Mouse (Mus musculus): ENCODE data around the gene Pcyox1. TPM values are rescaled to one million over a fixed set of nuclear protein-coding genes. Genes with fewer than 3 reads are reported as not detected.

Gene Pcyox1
- 97.6 and 99.1 TPM in 2 replicates for polyA plus RNA-seq (2015; fragmentation: Nextera tagmentation; extraction: Ambion mirVana)

GRCm38 (mm10) chr6:86396581-86397256 is at the start of gene Pcyox1:
Gene Pcyox1, minus strand, starts transcription at chr6:86397154.
- no peaks in the 10 kb centered on the region for H3K9me3 ChIP-seq (replicated peaks)
- peak within 1 kb of the TSS; percentile 95 for H3K9ac ChIP-seq
- 0% methylated on average over 51 of the region's 51 CpGs for WGBS
- peak within 1 kb of the TSS; percentile 88 for H3K4me3 ChIP-seq (replicated peaks)
- peak within 1 kb of the TSS; percentile 95 for H3K27ac ChIP-seq
- ATAC-seq (replicated peaks; ENCODE audit: low FRiP score): peak; percentile 96
- peaks cover 22% of the 10 kb centered on the region for H3K36me3 ChIP-seq
- peak within 1 kb of the TSS; percentile 84 for H3K4me2 ChIP-seq
- H3K27me3 ChIP-seq: no peaks in the 10 kb centered on the region
- H3K4me1 ChIP-seq: peaks cover 27% of the 10 kb centered on the region

- Histone ChIP-seq H3K4me2 (no peak overlapping the region), H3K36me3 (peaks cover 77% of the 10 kb centered on the region), H3K9me3 (replicated peaks) (no peaks in the 10 kb centered on the region), H3K4me1 (no peaks in the 10 kb centered on the region), H3K4me3 (replicated peaks) (no peak overlapping the region), H3K27ac (no peak overlapping the region), H3K27me3 (no peaks in the 10 kb centered on the region), H3K9ac (no peak overlapping the region)
- ATAC-seq (replicated peaks; ENCODE audit: low FRiP score): no peak
- 94% methylated on average over 18 of the region's 18 CpGs for WGBS
Measured at GRCm38 (mm10) chr6:86445551-86445950, 48.6 kb upstream of the Pcyox1 start.

GRCm38 (mm10) chr6:86441571-86441970 is 44.6 kb upstream of the Pcyox1 start:
- 95% methylated on average over 10 of the region's 10 CpGs for WGBS

GRCm38 (mm10) chr6:86439531-86439930 is 42.6 kb upstream of the Pcyox1 start:
- ATAC-seq (replicated peaks; ENCODE audit: low FRiP score): no peak
- Histone ChIP-seq H3K36me3 (peaks cover 53% of the 10 kb centered on the region), H3K27me3 (no peaks in the 10 kb centered on the region), H3K4me2 (peak overlapping the region; percentile 82), H3K4me3 (replicated peaks) (peak overlapping the region; percentile 82), H3K9ac (peak overlapping the region; percentile 84; the same call in 1 of the 2 replicates), H3K4me1 (peaks cover 10% of the 10 kb centered on the region), H3K27ac (peak overlapping the region; percentile 97; the same call in 1 of the 2 replicates), H3K9me3 (replicated peaks) (no peaks in the 10 kb centered on the region)
- WGBS: 89% methylated on average over 1 of the region's 1 CpGs

More at GRCm38 (mm10) chr6:86441571-86441970, 44.6 kb upstream of the Pcyox1 start:
- no peaks in the 10 kb centered on the region for H3K27me3 ChIP-seq
- H3K27ac ChIP-seq: no peak overlapping the region
- peaks cover 48% of the 10 kb centered on the region for H3K36me3 ChIP-seq
- no peak overlapping the region for H3K4me2 ChIP-seq
- peaks cover 10% of the 10 kb centered on the region for H3K4me1 ChIP-seq
- H3K9me3 ChIP-seq (replicated peaks): no peaks in the 10 kb centered on the region
- no peak overlapping the region for H3K4me3 ChIP-seq (replicated peaks)
- ATAC-seq (replicated peaks; ENCODE audit: low FRiP score): no peak
- H3K9ac ChIP-seq: no peak overlapping the region

- H3K4me1 ChIP-seq: peaks cover 10% of the 10 kb centered on the region
- H3K36me3 ChIP-seq: peaks cover 53% of the 10 kb centered on the region
- WGBS: 4% methylated on average over 13 of the region's 13 CpGs
- H3K27ac ChIP-seq: peak overlapping the region; percentile 97
- H3K9ac ChIP-seq: peak overlapping the region; percentile 84
- H3K4me2 ChIP-seq: peak overlapping the region; percentile 82
- 0 out of 2 replicates have a peak, but pooled peaks have one; percentile 1 for ATAC-seq (replicated peaks; ENCODE audit: low FRiP score)
- H3K9me3 ChIP-seq (replicated peaks): no peaks in the 10 kb centered on the region
- peak overlapping the region; percentile 82 for H3K4me3 ChIP-seq (replicated peaks)
- no peaks in the 10 kb centered on the region for H3K27me3 ChIP-seq
Measured at GRCm38 (mm10) chr6:86439119-86439496, 42.2 kb upstream of the Pcyox1 start.

GRCm38 (mm10) chr6:86438272-86439118 is 41.5 kb upstream of the Pcyox1 start, which contains the start of gene C87436:
Gene C87436, plus strand, starts transcription at chr6:86438374.
- peaks cover 10% of the 10 kb centered on the region for H3K4me1 ChIP-seq
- peak within 1 kb of the TSS; percentile 82 for H3K4me3 ChIP-seq (replicated peaks)
- no peaks in the 10 kb centered on the region for H3K27me3 ChIP-seq
- H3K36me3 ChIP-seq: peaks cover 52% of the 10 kb centered on the region
- H3K9ac ChIP-seq: peak within 1 kb of the TSS; percentile 84
- ATAC-seq (replicated peaks; ENCODE audit: low FRiP score): peak; percentile 94
- H3K9me3 ChIP-seq (replicated peaks): no peaks in the 10 kb centered on the region
- H3K4me2 ChIP-seq: peak within 1 kb of the TSS; percentile 82
- under 1% methylated on average over 59 of the region's 59 CpGs for WGBS
- H3K27ac ChIP-seq: peak within 1 kb of the TSS; percentile 97

GRCm38 (mm10) chr6:86437711-86438110 is 40.8 kb upstream of the Pcyox1 start:
- peaks cover 10% of the 10 kb centered on the region for H3K4me1 ChIP-seq
- peak; percentile 68 for ATAC-seq (replicated peaks; ENCODE audit: low FRiP score)
- H3K36me3 ChIP-seq: peaks cover 52% of the 10 kb centered on the region
- peak overlapping the region; percentile 82 for H3K4me3 ChIP-seq (replicated peaks)
- peak overlapping the region; percentile 82 for H3K4me2 ChIP-seq
- H3K9ac ChIP-seq: peak overlapping the region; percentile 84
- H3K9me3 ChIP-seq (replicated peaks): no peaks in the 10 kb centered on the region
- 2% methylated on average over 14 of the region's 14 CpGs for WGBS
- H3K27ac ChIP-seq: peak overlapping the region; percentile 97
- no peaks in the 10 kb centered on the region for H3K27me3 ChIP-seq

- Histone ChIP-seq H3K9me3 (replicated peaks) (no peaks in the 10 kb centered on the region), H3K27ac (no peak overlapping the region), H3K4me2 (no peak overlapping the region), H3K4me1 (no peaks in the 10 kb centered on the region), H3K36me3 (peaks cover 73% of the 10 kb centered on the region), H3K4me3 (replicated peaks) (no peak overlapping the region), H3K27me3 (no peaks in the 10 kb centered on the region), H3K9ac (no peak overlapping the region)
- ATAC-seq (replicated peaks; ENCODE audit: low FRiP score): no peak
- WGBS: 93% methylated on average over 1 of the region's 1 CpGs
Measured at GRCm38 (mm10) chr6:86433696-86434095, 36.7 kb upstream of the Pcyox1 start.

GRCm38 (mm10) chr6:86431531-86431930 is 34.6 kb upstream of the Pcyox1 start:
- 93% methylated on average over 3 of the region's 3 CpGs for WGBS
- no peaks in the 10 kb centered on the region for H3K4me1 ChIP-seq
- H3K9me3 ChIP-seq (replicated peaks): no peaks in the 10 kb centered on the region
- no peaks in the 10 kb centered on the region for H3K27me3 ChIP-seq
- peaks cover 91% of the 10 kb centered on the region for H3K36me3 ChIP-seq
- H3K4me3 ChIP-seq (replicated peaks): no peak overlapping the region
- no peak for ATAC-seq (replicated peaks; ENCODE audit: low FRiP score)
- H3K27ac ChIP-seq: no peak overlapping the region
- no peak overlapping the region for H3K4me2 ChIP-seq
- H3K9ac ChIP-seq: no peak overlapping the region

- H3K27me3 ChIP-seq: no peaks in the 10 kb centered on the region
- H3K4me1 ChIP-seq: no peaks in the 10 kb centered on the region
- H3K27ac ChIP-seq: no peak within 1 kb of the TSS
- no peak for ATAC-seq (replicated peaks; ENCODE audit: low FRiP score)
- no peak within 1 kb of the TSS for H3K9ac ChIP-seq
- WGBS: 89% methylated on average over 1 of the region's 1 CpGs
- H3K4me2 ChIP-seq: no peak within 1 kb of the TSS
- H3K4me3 ChIP-seq (replicated peaks): no peak within 1 kb of the TSS
- peaks cover 86% of the 10 kb centered on the region for H3K36me3 ChIP-seq
- H3K9me3 ChIP-seq (replicated peaks): no peaks in the 10 kb centered on the region
Measured at GRCm38 (mm10) chr6:86426358-86426757, 29.4 kb upstream of the Pcyox1 start, which contains the start of gene Gm44790. Gene Gm44790, plus strand, starts transcription at chr6:86426658.

- Histone ChIP-seq H3K36me3 (peaks cover 87% of the 10 kb centered on the region), H3K4me2 (no peak overlapping the region), H3K9me3 (replicated peaks) (no peaks in the 10 kb centered on the region), H3K4me1 (no peaks in the 10 kb centered on the region), H3K9ac (no peak overlapping the region), H3K27ac (no peak overlapping the region), H3K27me3 (no peaks in the 10 kb centered on the region), H3K4me3 (replicated peaks) (no peak overlapping the region)
- no peak for ATAC-seq (replicated peaks; ENCODE audit: low FRiP score)
- WGBS: 79% methylated on average over 6 of the region's 6 CpGs
Measured at GRCm38 (mm10) chr6:86420491-86420890, 23.5 kb upstream of the Pcyox1 start.

GRCm38 (mm10) chr6:86419239-86419638 is 22.3 kb upstream of the Pcyox1 start:
- WGBS: 89% methylated on average over 3 of the region's 3 CpGs
- no peak overlapping the region for H3K4me3 ChIP-seq (replicated peaks)
- H3K36me3 ChIP-seq: peaks cover 87% of the 10 kb centered on the region
- H3K9ac ChIP-seq: no peak overlapping the region
- H3K27me3 ChIP-seq: no peaks in the 10 kb centered on the region
- no peak overlapping the region for H3K4me2 ChIP-seq
- H3K27ac ChIP-seq: no peak overlapping the region
- no peaks in the 10 kb centered on the region for H3K9me3 ChIP-seq (replicated peaks)
- ATAC-seq (replicated peaks; ENCODE audit: low FRiP score): no peak
- H3K4me1 ChIP-seq: no peaks in the 10 kb centered on the region

Measured in kidney, embryonic 15.5 days (tissue).